Mouse (Mus musculus): ENCODE results near the gene Myb.

GRCm38 (mm10) chr10:21167842-21168241 lies 7.1 kb upstream of the Myb start:
- TF ChIP-seq POLR2A (IDR thresholded peaks at IDR 0.05; ENCODE audit: low read depth, low read length) (no peak), CTCF (IDR thresholded peaks at IDR 0.05; ENCODE audit: borderline replicate concordance, insufficient read depth, low read length) (no peak)
